19 mouse cellular contexts compared by ENCODE assay signal in genomic region chr17:14562191-14562590, GRCm38 (mm10).
DNase-seq lines count a peak whose midpoint lies in the region; ATAC-seq lines count a peak whose summit lies in the region.
"Had no signal": no experiment of that assay in that cellular context is flagged by ENCODE, and none has a peak within 500 bp of the region (broad histone marks: within the 10 kb centered on the region; RNA-seq: fewer than 3 reads in every experiment).

No protein-coding gene starts in this region.

- no peak overlapping the region for H3K27ac ChIP-seq in heart, embryonic 11.5 days (ENCODE audit: low read depth, low read length)
- no peak overlapping the region for H3K27ac ChIP-seq in heart, embryonic 10.5 days

- 76% methylated on average over 6 of the region's 6 CpGs for WGBS in heart, embryonic 11.5 days (ENCODE audit: insufficient replicate concordance)
- WGBS in heart, embryonic 10.5 days, result 73% methylated on average over 6 of the region's 6 CpGs

- H3K4me1 ChIP-seq in heart, embryonic 11.5 days (ENCODE audit: control insufficient read depth, insufficient read depth, low read length), result no peaks in the 10 kb centered on the region
- H3K4me1 ChIP-seq in heart, embryonic 10.5 days, result no peaks in the 10 kb centered on the region

- H3K4me2 ChIP-seq in heart, embryonic 11.5 days, result no peak overlapping the region

- ATAC-seq in heart, embryonic 11.5 days (replicated peaks; ENCODE audit: insufficient number of reproducible peaks, low FRiP score, low TSS enrichment), result no peak
- ATAC-seq: activated CD4-positive, CD25-positive, alpha-beta regulatory T cell, adult 4 months; CD4-positive, CD25-positive, alpha-beta regulatory T cell, adult 4 months; Patski had no signal

- H3K36me3 ChIP-seq in heart, embryonic 11.5 days (ENCODE audit: control insufficient read depth, insufficient read depth, low read length), result no peaks in the 10 kb centered on the region
- no peaks in the 10 kb centered on the region for H3K36me3 ChIP-seq in heart, embryonic 10.5 days
- H3K36me3 ChIP-seq: G1E had no signal

- no peak overlapping the region for H3K9ac ChIP-seq in heart, embryonic 11.5 days (ENCODE audit: low read depth, low read length)

- no peak overlapping the region for H3K4me3 ChIP-seq in heart, embryonic 11.5 days (ENCODE audit: low read depth, low read length)
- no peak overlapping the region for H3K4me3 ChIP-seq in heart, embryonic 10.5 days

- DNase-seq in heart, adult 11 months, result peak; percentile 74
- peak; percentile 53 for DNase-seq in heart, embryonic 10.5 days (ENCODE audit: low spot score)
- DNase-seq in heart, adult 18-20 months, result no peak
- DNase-seq: adrenal gland, adult 2 months; adrenal gland, adult 8-10 months; adrenal gland, postnatal 10 days; adrenal gland, postnatal 14 days; adrenal gland, postnatal 25 days; adrenal gland, postnatal 36 days; B cell, adult 2 months; cerebellum, adult 11 months; cerebellum, adult 11-12 months; cerebellum, adult 18-20 months had no signal

- no peaks in the 10 kb centered on the region for H3K27me3 ChIP-seq in heart, embryonic 11.5 days (ENCODE audit: control insufficient read depth, insufficient read depth, low read length)
- H3K27me3 ChIP-seq in heart, embryonic 10.5 days (ENCODE audit: insufficient read depth, poor library complexity, severe bottlenecking), result no peaks in the 10 kb centered on the region
- H3K27me3 ChIP-seq: CH12.LX had no signal

- no peaks in the 10 kb centered on the region for H3K9me3 ChIP-seq in heart, embryonic 11.5 days (replicated peaks; ENCODE audit: control insufficient read depth, low read length)
- no peaks in the 10 kb centered on the region for H3K9me3 ChIP-seq in heart, embryonic 10.5 days
- H3K9me3 ChIP-seq: G1E had no signal

Comparison
In these comparisons a context has a peak if more than half of its experiments do, and no peak if none do; other contexts are left out.
1. DNase-seq: peak in heart, adult 11 months (single experiment) and heart, embryonic 10.5 days (single experiment); none in heart, adult 18-20 months (0 of 2).